Mouse (Mus musculus) neural tube, embryonic 10.5 days (tissue): Measurements from ENCODE around the gene Bgn.

ENCODE experiments used
- DNase-seq: peaks from one replicate; pipeline ENCODE4 v3.0.0-alpha.2; 2017; ENCODE audit warnings: low spot score; ENCODE audit errors: extremely low spot score

The Bgn gene

GRCm38 (mm10) chrX:73483484-73483810, at the start of gene Bgn:
Bgn (plus strand) TSS chrX:73483602.
- no peak for DNase-seq

- DNase-seq: no peak
Measured at GRCm38 (mm10) chrX:73435252-73435651, 48.1 kb upstream of the Bgn start, which contains the start of gene Trex2. Trex2 (minus strand) TSS chrX:73435344.

DNA sequence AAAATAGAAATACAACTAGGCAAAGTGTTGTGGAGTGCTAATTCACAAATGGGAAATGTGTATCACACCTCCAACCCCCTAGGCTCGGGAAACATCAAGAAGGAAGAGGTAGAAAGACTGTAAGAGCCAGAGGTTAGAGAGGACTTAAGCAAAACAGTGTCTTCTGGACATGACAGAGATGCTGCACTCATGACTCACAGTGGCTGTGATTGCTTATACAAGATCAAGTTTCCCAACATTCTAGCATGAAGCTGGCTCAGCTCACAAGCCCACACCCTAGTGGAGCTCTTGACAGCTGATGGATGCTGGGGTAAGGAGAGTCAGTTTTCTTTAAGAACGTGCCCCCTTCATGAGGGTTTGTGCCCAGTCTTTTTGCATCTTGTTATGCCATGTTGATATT, 42.0 kb upstream of the Bgn start:
- no peak for DNase-seq

GRCm38 (mm10) chrX:73451949-73452348, 31.5 kb upstream of the Bgn start:
- peak; percentile 54 for DNase-seq

DNA sequence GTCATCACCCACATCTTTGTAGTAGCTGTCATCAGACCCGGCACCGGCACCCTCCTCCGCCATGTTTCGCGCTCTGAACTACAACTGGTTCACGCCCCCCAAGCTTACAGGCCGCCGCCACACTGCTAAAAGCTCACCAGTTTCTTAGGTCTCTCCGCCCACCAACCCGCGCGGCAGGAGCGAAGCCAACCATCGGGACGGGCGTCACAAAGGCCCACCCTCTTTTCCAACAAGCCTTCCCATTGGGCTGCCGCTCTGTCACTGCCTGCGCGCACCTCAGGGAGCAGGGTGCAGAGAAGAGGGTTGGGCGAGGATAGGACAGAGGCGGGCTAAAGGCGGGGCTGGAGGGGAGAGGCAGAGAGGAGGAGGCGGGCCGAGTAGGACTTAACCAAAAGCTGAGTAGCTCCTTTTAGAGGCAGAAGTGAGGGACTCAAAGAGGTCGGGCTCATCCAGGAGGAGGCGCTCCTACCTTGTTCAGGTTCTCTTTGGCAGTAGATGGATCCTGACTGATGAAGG, 24.5 kb upstream of the Bgn start, which contains the start of gene Haus7:
Haus7 (minus strand) TSS at position 168 of the 516 bp plus-strand sequence.
- peak; percentile 77 for DNase-seq

GRCm38 (mm10) chrX:73460792-73461191, 22.6 kb upstream of the Bgn start:
- DNase-seq: no peak

DNA sequence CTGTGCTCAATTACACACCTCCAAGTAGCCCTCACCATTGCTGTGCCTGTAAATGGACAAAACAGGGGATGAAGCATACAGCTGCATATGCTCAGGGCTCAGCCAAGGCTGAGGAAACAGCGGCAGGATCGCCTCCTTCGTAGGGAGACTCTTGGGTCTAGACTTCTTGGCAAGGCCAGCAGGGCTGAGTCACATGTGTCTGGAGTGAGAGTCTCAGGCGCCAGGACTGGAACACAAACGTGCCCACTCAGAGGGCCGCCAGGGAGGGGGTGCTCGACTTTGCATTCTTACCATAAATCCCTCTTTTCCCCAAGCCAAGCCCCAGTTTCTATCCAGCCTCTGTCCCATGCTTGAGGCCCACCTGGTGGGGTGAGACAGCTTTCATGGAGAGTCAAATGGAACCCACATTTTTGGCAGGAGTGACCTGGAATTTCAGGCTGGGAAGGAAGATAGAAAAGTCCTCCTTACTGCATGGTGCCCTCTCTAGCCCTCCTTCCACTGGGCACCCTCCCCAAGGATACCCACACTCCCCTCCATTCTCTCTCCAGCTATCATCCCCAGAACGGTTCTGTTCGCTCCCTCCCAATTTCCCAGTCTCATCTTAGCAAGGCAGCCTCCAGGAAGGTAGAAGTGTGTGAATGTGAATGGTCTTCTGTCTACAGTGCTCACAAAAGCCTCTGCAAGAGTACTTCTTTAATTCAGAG, 17.8 kb upstream of the Bgn start:
- DNase-seq: no peak

GRCm38 (mm10) chrX:73467446-73468241, 15.8 kb upstream of the Bgn start:
- DNase-seq: peak; percentile 54

DNA sequence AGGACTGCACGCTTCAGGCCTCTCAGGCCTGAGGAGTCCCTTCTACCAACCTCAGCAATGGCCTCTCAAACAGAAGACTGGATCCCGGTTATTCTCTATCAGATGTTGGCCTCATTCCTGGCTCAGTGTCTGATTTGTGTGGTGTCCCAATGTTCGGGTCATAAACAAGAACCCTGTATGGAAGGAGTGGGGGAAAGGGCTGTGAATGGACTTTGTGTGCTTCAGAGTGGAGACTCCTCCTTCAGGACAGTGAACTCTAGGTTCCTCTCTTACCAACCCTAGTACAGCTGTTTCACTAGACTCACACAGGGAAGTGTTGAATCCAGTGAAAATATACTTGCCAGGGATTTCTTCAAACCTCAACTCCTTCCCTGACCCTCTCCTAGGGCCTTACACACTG, 15.1 kb upstream of the Bgn start:
- DNase-seq: no peak

GRCm38 (mm10) chrX:73468752-73469151, 14.7 kb upstream of the Bgn start:
- DNase-seq: no peak

- no peak for DNase-seq
Measured at GRCm38 (mm10) chrX:73471764-73472163, 11.6 kb upstream of the Bgn start.

DNA sequence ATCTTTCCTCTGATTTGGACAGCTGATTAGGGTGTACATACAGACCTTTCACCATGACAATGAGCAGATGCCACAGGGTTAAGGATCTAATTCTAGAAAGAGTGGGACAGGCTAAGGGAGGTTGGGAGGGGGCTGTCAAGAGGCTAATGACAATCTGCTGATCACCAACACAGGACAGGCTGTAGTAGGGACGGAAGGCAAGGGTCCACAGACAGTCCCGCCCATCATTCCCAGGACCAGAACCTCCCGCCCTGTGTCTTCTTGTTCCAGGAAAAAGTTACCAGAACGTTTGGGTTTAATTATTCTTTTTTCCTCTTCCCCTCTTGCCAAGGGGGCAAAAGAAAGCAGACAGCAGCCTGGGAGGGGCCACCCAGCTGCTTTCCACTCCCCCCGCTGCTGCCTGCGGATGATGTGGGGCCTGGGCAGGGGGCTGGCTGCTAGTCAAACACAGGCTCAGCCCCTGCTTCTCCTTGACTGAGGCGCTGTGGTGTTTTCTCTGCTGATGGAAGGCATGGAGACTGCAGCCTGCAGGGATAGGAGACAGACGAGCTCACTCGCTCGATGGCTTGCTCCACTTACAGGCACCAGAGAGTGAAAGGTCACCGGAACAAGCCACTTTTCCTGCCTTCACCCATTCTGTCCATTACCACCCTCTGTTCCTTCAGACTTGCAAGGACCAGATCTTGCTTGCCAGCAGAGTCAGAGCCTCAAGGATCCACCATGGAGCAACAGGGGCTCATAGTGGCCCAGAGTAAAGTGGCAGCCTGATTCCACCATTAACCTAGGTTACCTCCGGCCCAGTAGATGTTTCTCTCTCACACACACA, 8.8 kb upstream of the Bgn start:
- no peak for DNase-seq

DNA sequence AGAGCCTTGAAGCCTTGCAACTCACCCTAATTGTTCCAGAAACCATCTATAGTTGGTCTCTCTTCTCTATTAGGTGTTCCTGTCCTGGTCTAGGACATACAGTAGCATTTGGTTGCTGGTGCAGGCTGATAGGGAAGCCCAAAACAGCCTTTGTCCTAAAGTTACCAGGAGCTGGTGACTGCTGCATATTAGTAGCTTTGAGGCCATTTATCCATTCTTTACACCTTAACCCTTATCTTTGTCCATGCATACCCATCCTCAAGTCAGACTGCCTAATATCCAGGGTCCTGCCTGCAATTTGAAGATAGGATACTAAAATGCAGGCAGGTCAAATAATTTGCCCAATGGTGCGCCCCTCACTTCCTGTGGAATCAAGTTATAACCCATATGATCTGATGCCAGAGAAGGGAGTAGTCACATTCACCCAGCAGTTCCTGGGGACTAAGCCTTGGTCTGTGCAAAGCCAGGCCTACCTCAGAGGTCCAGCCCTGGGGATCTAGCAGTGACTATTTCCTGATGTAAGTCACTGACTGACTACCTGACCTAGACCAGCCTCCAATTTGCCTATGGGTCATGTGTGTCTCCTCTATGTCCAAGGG, 7.6 kb upstream of the Bgn start:
- no peak for DNase-seq

GRCm38 (mm10) chrX:73476621-73477020, 6.8 kb upstream of the Bgn start:
- DNase-seq: no peak

- DNase-seq: no peak
Measured at GRCm38 (mm10) chrX:73477500-73477899, 5.9 kb upstream of the Bgn start.

DNA sequence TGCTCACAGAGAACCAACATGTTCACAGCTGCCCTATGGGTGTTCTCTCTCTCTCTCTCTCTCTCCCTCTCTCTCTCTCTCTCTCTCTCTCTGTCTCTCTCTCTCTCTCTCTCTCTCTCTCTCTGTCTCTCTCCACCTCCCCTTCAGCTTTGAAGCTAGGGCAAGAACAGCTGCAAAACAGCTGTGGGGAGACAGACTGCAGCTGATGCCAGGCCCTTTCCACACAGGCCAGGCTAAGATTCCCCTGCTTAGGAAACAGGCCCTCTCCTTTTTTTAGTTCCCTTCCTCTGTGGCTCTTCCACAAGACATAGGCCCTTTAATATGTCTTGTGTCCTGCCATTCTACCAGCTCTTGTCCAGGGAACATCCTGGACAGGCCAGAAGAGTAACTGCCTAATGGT, 3.7 kb upstream of the Bgn start:
- no peak for DNase-seq

DNA sequence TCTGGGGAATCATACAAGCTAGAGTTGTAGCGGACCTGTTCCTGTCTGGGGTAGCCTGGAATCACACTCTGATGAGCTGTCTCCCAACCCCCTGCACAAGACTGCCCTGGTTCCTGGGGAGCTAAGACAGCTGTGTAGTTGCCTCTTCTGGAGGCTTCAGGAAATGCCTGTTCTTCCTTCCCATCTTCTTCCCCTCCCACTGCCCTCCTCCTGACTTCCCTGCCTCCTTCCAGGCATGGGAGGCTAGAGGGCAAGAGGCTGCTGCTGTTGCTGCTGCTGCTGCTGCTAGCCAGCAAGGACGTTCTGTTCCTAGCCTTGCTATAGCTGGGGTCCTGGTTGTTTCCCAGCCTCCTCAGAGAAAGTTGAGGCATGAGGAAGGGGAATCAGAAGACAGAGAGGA, 3.1 kb upstream of the Bgn start:
- no peak for DNase-seq

DNA sequence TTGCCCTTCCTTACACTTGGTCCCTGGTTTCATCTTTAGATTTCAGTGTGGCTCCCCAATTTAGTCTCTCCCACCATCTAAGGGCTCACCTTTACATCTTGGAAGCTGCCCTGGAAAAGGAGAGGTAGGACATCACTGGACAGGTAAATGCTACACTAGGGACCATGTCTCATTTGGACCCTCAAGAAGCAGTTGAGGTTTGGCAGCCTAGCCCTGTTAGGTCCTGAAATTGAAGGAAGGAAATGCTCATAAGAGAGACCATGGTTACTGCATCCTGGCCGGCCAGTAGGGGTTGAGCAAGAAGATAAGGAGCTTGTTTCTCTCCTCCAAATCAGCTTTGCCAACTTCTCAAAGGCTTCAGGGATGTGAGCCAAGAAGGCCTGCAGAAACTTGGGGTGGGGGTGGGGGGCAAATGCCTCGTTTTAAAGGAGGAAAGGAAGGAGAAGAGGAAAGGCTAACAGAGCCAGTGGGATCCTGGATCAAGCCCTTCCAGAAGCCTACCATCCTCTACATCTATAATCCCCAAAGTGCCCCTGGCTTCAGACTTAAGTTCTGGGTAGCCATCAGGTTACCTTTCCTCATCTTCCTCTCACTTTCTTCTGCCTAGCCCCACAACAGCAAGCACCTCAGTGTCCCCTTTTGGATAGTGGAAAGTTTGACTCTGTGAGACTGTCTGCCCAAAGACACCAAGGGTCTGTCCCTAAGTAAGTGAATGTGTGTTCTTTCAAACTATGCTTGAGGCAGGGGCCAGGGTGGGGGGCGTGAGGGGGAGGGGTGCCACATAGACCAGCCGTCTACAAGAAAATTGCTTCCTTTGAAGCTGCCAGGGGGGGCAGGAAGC, 539 bp upstream of the Bgn start:
- DNase-seq: no peak

GRCm38 (mm10) chrX:73484076-73484475, 674 bp downstream of the Bgn start:
- no peak for DNase-seq

DNA sequence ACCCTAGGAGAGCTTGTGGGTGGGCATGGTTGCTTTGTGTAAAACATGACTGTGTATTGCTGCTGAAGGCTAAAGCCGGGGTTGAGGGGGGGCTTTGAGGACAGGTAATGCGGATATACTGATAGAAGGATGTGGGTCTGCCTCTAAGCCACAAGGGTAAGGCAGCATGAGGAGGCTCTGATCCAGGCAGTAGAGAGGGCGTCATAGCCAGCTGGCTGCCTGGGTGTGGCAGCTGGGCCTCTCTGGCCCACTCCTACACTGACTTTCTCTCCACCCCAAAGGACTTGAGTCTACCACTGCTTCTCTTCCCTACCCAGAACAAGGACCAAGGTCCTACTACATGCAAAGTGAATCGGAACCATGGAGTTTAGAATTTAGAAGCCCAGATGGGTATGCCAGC, 1.5 kb downstream of the Bgn start:
- no peak for DNase-seq
